Mouse (Mus musculus): ENCODE measurements around the gene Fuca2. TPM values are rescaled to one million over a fixed set of nuclear protein-coding genes. Genes with fewer than 3 reads are reported as not detected.
"Not testable (repeated sequence)": the region's sequence is repeated elsewhere in the genome, so short reads cannot be mapped to it uniquely, and the experiment has no call there.

Gene Fuca2
- total and polyA plus RNA-seq, 2 experiments from 2014 or later, result 78.7 to 361 TPM

GRCm38 (mm10) chr10:13500938-13501496, 1.7 kb downstream of the Fuca2 start:
- H3K27me3 ChIP-seq (ENCODE audit: control insufficient read depth, insufficient read depth, low read length), result no peaks in the 10 kb centered on the region
- DNase-seq (ENCODE audit: low spot score) (peak; percentile 93), ATAC-seq (ENCODE audit: insufficient read depth, low read depth) (peak; percentile 88)
- H3K4me1 ChIP-seq (ENCODE audit: control insufficient read depth, insufficient read depth), result peaks cover 20% of the 10 kb centered on the region
- H3K27ac ChIP-seq (ENCODE audit: low read depth), result peak overlapping the region; percentile 70
- peak overlapping the region; percentile 66 for H3K4me3 ChIP-seq (ENCODE audit: low read depth, low read length)
- peaks cover 20% of the 10 kb centered on the region for H3K36me3 ChIP-seq (replicated peaks; ENCODE audit: control insufficient read depth, insufficient read depth, low read length)
- H3K9ac ChIP-seq (replicated peaks; ENCODE audit: low read depth, low read length), result peak overlapping the region; percentile 56
- no peaks in the 10 kb centered on the region for H3K9me3 ChIP-seq (replicated peaks; ENCODE audit: control insufficient read depth, low read length)
- TF ChIP-seq CTCF (IDR thresholded peaks at IDR 0.05; ENCODE audit: low read depth) (no peak), EP300 (IDR thresholded peaks at IDR 0.05; ENCODE audit: low read depth) (no peak)
- 0% methylated on average over 18 of the region's 30 CpGs for WGBS
- H3K4me2 ChIP-seq (ENCODE audit: low read depth, low read length), result peak overlapping the region; percentile 70

DNA sequence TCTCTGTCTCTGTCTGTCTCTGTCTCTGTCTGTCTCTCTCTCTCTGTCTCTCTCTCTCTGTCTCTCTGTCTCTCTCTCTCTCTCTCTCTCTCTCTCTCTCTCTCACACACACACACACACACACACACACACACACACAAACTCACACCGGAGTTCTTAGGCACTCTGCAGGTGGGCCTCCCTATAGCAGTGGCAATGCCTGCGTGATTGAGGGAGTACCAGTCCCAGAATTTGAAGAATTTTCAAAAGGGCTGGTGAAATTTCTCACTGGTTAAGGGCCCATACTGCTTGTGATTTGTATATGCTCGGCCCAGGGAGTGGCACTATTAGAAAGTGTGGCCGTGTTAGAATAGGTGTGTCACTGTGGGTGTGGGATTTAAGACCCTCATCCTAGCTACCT, 2.2 kb downstream of the Fuca2 start:
- DNase-seq (ENCODE audit: low spot score); ATAC-seq (ENCODE audit: insufficient read depth, low read depth); H3K27me3 ChIP-seq (ENCODE audit: control insufficient read depth, insufficient read depth, low read length); H3K9me3 ChIP-seq (replicated peaks; ENCODE audit: control insufficient read depth, low read length): not testable (repeated sequence)
- H3K9ac ChIP-seq (replicated peaks; ENCODE audit: low read depth, low read length), result peak overlapping the region; percentile 56
- 44% methylated on average over 4 of the region's 4 CpGs for WGBS
- peaks cover 17% of the 10 kb centered on the region for H3K4me1 ChIP-seq (ENCODE audit: control insufficient read depth, insufficient read depth)
- peaks cover 25% of the 10 kb centered on the region for H3K36me3 ChIP-seq (replicated peaks; ENCODE audit: control insufficient read depth, insufficient read depth, low read length)
- peak overlapping the region; percentile 70 for H3K27ac ChIP-seq (ENCODE audit: low read depth)
- peak overlapping the region; percentile 70 for H3K4me2 ChIP-seq (ENCODE audit: low read depth, low read length)
- peak overlapping the region; percentile 66 for H3K4me3 ChIP-seq (ENCODE audit: low read depth, low read length)

GRCm38 (mm10) chr10:13502371-13502770, 3.0 kb downstream of the Fuca2 start:
- 34% methylated on average over 8 of the region's 8 CpGs for WGBS

DNA sequence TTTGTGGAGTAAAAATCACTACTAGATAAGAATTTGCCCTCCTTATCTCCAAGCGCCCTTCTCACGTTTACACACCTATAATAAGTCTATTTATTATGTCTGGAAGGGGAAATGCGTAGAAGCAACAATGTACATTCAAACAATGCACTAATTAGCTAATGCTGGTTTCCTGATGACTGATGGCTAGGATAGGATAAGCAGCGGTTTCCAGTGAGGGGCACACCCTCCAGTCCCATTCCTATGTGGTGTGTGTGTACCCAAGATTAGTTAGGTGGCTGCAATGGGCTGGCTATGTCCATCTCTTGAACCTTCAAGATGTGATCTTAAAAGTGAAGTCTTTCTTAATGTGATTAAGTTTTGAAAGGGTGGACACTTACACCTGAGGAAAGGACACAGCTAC, 22.5 kb downstream of the Fuca2 start:
- Histone ChIP-seq H3K9ac (replicated peaks; ENCODE audit: low read depth, low read length) (no peak overlapping the region), H3K36me3 (replicated peaks; ENCODE audit: control insufficient read depth, insufficient read depth, low read length) (peaks cover 9% of the 10 kb centered on the region; the same call in 1 of the 2 replicates), H3K9me3 (replicated peaks; ENCODE audit: control insufficient read depth, low read length) (no peaks in the 10 kb centered on the region), H3K27me3 (ENCODE audit: control insufficient read depth, insufficient read depth, low read length) (no peaks in the 10 kb centered on the region), H3K27ac (ENCODE audit: low read depth) (no peak overlapping the region), H3K4me3 (ENCODE audit: low read depth, low read length) (no peak overlapping the region), H3K4me1 (ENCODE audit: control insufficient read depth, insufficient read depth) (no peaks in the 10 kb centered on the region), H3K4me2 (ENCODE audit: low read depth, low read length) (no peak overlapping the region)
- 73% methylated on average over 4 of the region's 4 CpGs for WGBS
- ATAC-seq (ENCODE audit: insufficient read depth, low read depth), result no peak
- TF ChIP-seq CTCF (IDR thresholded peaks at IDR 0.05; ENCODE audit: low read depth) (no peak), EP300 (IDR thresholded peaks at IDR 0.05; ENCODE audit: low read depth) (no peak)
- DNase-seq (ENCODE audit: low spot score), result no peak

More at GRCm38 (mm10) chr10:13502371-13502770, 3.0 kb downstream of the Fuca2 start:
- H3K36me3 ChIP-seq (replicated peaks; ENCODE audit: control insufficient read depth, insufficient read depth, low read length), result peaks cover 31% of the 10 kb centered on the region
- no peaks in the 10 kb centered on the region for H3K27me3 ChIP-seq (ENCODE audit: control insufficient read depth, insufficient read depth, low read length)
- H3K4me1 ChIP-seq (ENCODE audit: control insufficient read depth, insufficient read depth), result peaks cover 11% of the 10 kb centered on the region
- H3K4me2 ChIP-seq (ENCODE audit: low read depth, low read length), result peak overlapping the region; percentile 70
- H3K9me3 ChIP-seq (replicated peaks; ENCODE audit: control insufficient read depth, low read length), result no peaks in the 10 kb centered on the region
- peak overlapping the region; percentile 70 for H3K27ac ChIP-seq (ENCODE audit: low read depth)
- no peak for TF ChIP-seq CTCF (IDR thresholded peaks at IDR 0.05; ENCODE audit: low read depth)
- 0 out of 2 replicates have a peak, but pooled peaks have one; percentile 48 for TF ChIP-seq EP300 (IDR thresholded peaks at IDR 0.05; ENCODE audit: low read depth)
- H3K9ac ChIP-seq (replicated peaks; ENCODE audit: low read depth, low read length), result no peak overlapping the region; the same call in 1 of the 2 replicates
- peak overlapping the region; percentile 66 for H3K4me3 ChIP-seq (ENCODE audit: low read depth, low read length)
- ATAC-seq (ENCODE audit: insufficient read depth, low read depth) (peak; percentile 22), DNase-seq (ENCODE audit: low spot score) (peak; percentile 26)

DNA sequence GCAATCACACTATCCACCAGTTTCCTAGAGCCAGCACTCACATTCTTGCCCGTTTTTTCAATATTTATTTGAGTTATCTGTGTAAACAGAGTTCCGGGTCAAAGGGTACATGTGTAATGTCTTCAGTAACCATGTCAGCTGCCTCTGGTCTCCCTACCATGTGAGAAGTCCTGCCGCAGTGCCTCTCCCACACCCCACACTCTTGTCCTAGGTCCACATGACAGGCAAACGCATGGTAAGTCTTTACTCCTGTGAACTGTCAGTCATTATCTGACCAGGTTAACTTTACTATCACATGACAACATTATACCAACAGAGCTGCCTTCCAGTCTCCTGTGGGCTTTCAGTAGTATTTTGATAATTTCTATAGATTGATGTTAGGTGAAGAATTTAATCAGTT, 28.8 kb downstream of the Fuca2 start:
- no peaks in the 10 kb centered on the region for H3K4me1 ChIP-seq (ENCODE audit: control insufficient read depth, insufficient read depth)
- peaks cover 52% of the 10 kb centered on the region for H3K36me3 ChIP-seq (replicated peaks; ENCODE audit: control insufficient read depth, insufficient read depth, low read length)
- ATAC-seq (ENCODE audit: insufficient read depth, low read depth) (no peak), DNase-seq (ENCODE audit: low spot score) (no peak)
- no peaks in the 10 kb centered on the region for H3K27me3 ChIP-seq (ENCODE audit: control insufficient read depth, insufficient read depth, low read length)
- H3K4me3 ChIP-seq (ENCODE audit: low read depth, low read length), result no peak overlapping the region
- no peak overlapping the region for H3K4me2 ChIP-seq (ENCODE audit: low read depth, low read length)
- WGBS, result 79% methylated on average over 4 of the region's 4 CpGs
- H3K27ac ChIP-seq (ENCODE audit: low read depth), result no peak overlapping the region
- TF ChIP-seq EP300 (IDR thresholded peaks at IDR 0.05; ENCODE audit: low read depth) (no peak), CTCF (IDR thresholded peaks at IDR 0.05; ENCODE audit: low read depth) (no peak)
- H3K9ac ChIP-seq (replicated peaks; ENCODE audit: low read depth, low read length), result no peak overlapping the region
- no peaks in the 10 kb centered on the region for H3K9me3 ChIP-seq (replicated peaks; ENCODE audit: control insufficient read depth, low read length)

DNA sequence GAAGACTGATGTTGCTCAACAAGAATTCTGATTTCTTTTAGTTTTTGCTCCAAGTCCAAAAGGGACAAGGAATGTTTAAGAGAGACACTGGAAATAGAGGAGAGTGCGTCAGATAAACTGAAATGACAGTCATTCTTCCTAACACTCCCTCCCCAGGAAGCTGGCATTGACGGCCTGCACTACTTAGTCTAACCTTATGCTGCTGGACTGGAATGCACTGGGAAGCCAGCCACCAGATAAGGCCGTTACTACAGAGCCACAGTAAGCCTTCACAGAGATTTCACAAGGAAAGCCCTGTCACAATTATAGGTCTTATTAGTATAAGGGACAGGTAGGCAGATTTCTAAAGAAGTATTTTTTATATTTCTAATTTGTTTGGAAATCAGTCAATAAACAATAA, 35.4 kb downstream of the Fuca2 start:
- TF ChIP-seq CTCF (IDR thresholded peaks at IDR 0.05; ENCODE audit: low read depth) (no peak), EP300 (IDR thresholded peaks at IDR 0.05; ENCODE audit: low read depth) (0 out of 2 replicates have a peak, but pooled peaks have one; percentile 36)
- Histone ChIP-seq H3K27ac (ENCODE audit: low read depth) (peak overlapping the region; percentile 39), H3K9me3 (replicated peaks; ENCODE audit: control insufficient read depth, low read length) (no peaks in the 10 kb centered on the region), H3K4me2 (ENCODE audit: low read depth, low read length) (peak overlapping the region; percentile 23; the same call in 1 of the 2 replicates), H3K4me3 (ENCODE audit: low read depth, low read length) (no peak overlapping the region), H3K36me3 (replicated peaks; ENCODE audit: control insufficient read depth, insufficient read depth, low read length) (peaks cover 49% of the 10 kb centered on the region), H3K4me1 (ENCODE audit: control insufficient read depth, insufficient read depth) (peaks cover 6% of the 10 kb centered on the region), H3K27me3 (ENCODE audit: control insufficient read depth, insufficient read depth, low read length) (no peaks in the 10 kb centered on the region), H3K9ac (replicated peaks; ENCODE audit: low read depth, low read length) (no peak overlapping the region)
- WGBS, result 18% methylated on average over 3 of the region's 3 CpGs
- ATAC-seq (ENCODE audit: insufficient read depth, low read depth) (peak; percentile 93), DNase-seq (ENCODE audit: low spot score) (peak; percentile 81)

Measured in heart, postnatal 0 days (tissue).